Mouse (Mus musculus) intestine, embryonic 14.5 days (tissue): ENCODE results near the gene Cyp4b1. TPM values are rescaled to one million over a fixed set of nuclear protein-coding genes. Genes with fewer than 3 reads are reported as not detected.
"Not testable (repeated sequence)": the region's sequence is repeated elsewhere in the genome, so short reads cannot be mapped to it uniquely, and the experiment has no call there.

ENCODE experiments used
- ATAC-seq: fragments of 200-750 bp; cut with Nextera tagmentation; replicated peaks from 2 replicates; pipeline ENCODE4 v1.8.0; 2017; ENCODE audit warnings: low read depth, moderate number of reproducible peaks, moderate TSS enrichment, moderate library complexity; ENCODE audit not compliant: low FRiP score, low TSS enrichment
- DNase-seq: peaks from one replicate; pipeline ENCODE4 v3.0.0-alpha.2; 2018; ENCODE audit warnings: low spot score
- H3K27ac ChIP-seq: fragments of 300-500 bp; sonication (generic); 2 replicates; pipeline ENCODE4 v1.5.1; 2014; ENCODE audit warnings: low read depth, mild to moderate bottlenecking, control low read depth
- H3K27me3 ChIP-seq: fragments of 300-500 bp; sonication (generic); replicated peaks from 2 replicates; pipeline ENCODE4 v1.6.1; 2014; ENCODE audit warnings: low read length, control low read depth; ENCODE audit not compliant: control insufficient read depth, insufficient read depth
- H3K36me3 ChIP-seq: fragments of 300-500 bp; sonication (generic); 2 replicates; pipeline ENCODE4 v1.6.1; 2014; ENCODE audit warnings: low read length, control low read depth; ENCODE audit not compliant: control insufficient read depth, insufficient read depth
- H3K4me1 ChIP-seq: fragments of 300-500 bp; sonication (generic); replicated peaks from 2 replicates; pipeline ENCODE4 v1.6.1; 2014; ENCODE audit warnings: low read length, control low read depth, mixed read lengths; ENCODE audit not compliant: control insufficient read depth, insufficient read depth
- H3K4me2 ChIP-seq: fragments of 300-500 bp; sonication (generic); 2 replicates; pipeline ENCODE4 v1.6.1; 2014; ENCODE audit warnings: low read length
- H3K4me3 ChIP-seq: fragments of 300-500 bp; sonication (generic); 2 replicates; pipeline ENCODE4 v1.5.1; 2014; ENCODE audit warnings: low read depth, low read length, control low read depth, mixed read lengths
- H3K9ac ChIP-seq: fragments of 300-500 bp; sonication (generic); 2 replicates; pipeline ENCODE4 v1.6.1; 2014; ENCODE audit warnings: mild to moderate bottlenecking, low read length
- H3K9me3 ChIP-seq: fragments of 300-500 bp; sonication (generic); 2 replicates; pipeline ENCODE4 v1.6.1; 2016; ENCODE audit warnings: low read length, control low read depth; ENCODE audit not compliant: control insufficient read depth
- WGBS: fragments of 180-500 bp; shearing (Covaris S2); extraction: QIAGEN DNeasy Blood & Tissue Kit; methylation state at CpG from one replicate; pipeline ENCODE4 v1.1.7; 2014; 5-methylcytosine and 5-hydroxymethylcytosine counted together
- polyA plus RNA-seq: library from polyadenylated mRNA; unstranded; fragments of >200 nt; fragmentation: Nextera tagmentation; extraction: Ambion mirVana; gene quantifications from 2 replicates; pipeline ENCODE4 v1.2.1, GENCODE M21; 2014

Gene Cyp4b1
- polyA plus RNA-seq, 1 experiment from 2014 or later, result 2.6 TPM

- DNase-seq (no peak), ATAC-seq (no peak)
- no peak overlapping the region for H3K9ac ChIP-seq
- no peaks in the 10 kb centered on the region for H3K27me3 ChIP-seq
- H3K4me3 ChIP-seq, result no peak overlapping the region
- no peak overlapping the region for H3K4me2 ChIP-seq
- H3K9me3 ChIP-seq, result no peaks in the 10 kb centered on the region
- no peaks in the 10 kb centered on the region for H3K4me1 ChIP-seq
- 68% methylated on average over 2 of the region's 2 CpGs for WGBS
- no peak overlapping the region for H3K27ac ChIP-seq
- no peaks in the 10 kb centered on the region for H3K36me3 ChIP-seq
Observed at GRCm38 (mm10) chr4:115648752-115649151, 1.2 kb upstream of the Cyp4b1 start.

GRCm38 (mm10) chr4:115645371-115645770, 2.2 kb downstream of the Cyp4b1 start:
- ATAC-seq (no peak), DNase-seq (no peak)
- no peaks in the 10 kb centered on the region for H3K4me1 ChIP-seq
- no peaks in the 10 kb centered on the region for H3K27me3 ChIP-seq
- no peak overlapping the region for H3K9ac ChIP-seq
- H3K36me3 ChIP-seq, result no peaks in the 10 kb centered on the region
- no peaks in the 10 kb centered on the region for H3K9me3 ChIP-seq
- H3K4me3 ChIP-seq, result no peak overlapping the region
- no peak overlapping the region for H3K4me2 ChIP-seq
- H3K27ac ChIP-seq, result no peak overlapping the region

- 57% methylated on average over 5 of the region's 5 CpGs for WGBS
- Histone ChIP-seq H3K4me1 (no peaks in the 10 kb centered on the region), H3K4me2 (no peak overlapping the region), H3K27ac (no peak overlapping the region), H3K9me3 (no peaks in the 10 kb centered on the region), H3K27me3 (no peaks in the 10 kb centered on the region), H3K36me3 (no peaks in the 10 kb centered on the region), H3K9ac (no peak overlapping the region), H3K4me3 (no peak overlapping the region)
- no peak for ATAC-seq
- no peak for DNase-seq
Observed at GRCm38 (mm10) chr4:115642967-115643754, 4.4 kb downstream of the Cyp4b1 start.

- 89% methylated on average over 3 of the region's 3 CpGs for WGBS
- DNase-seq, result not testable (repeated sequence)
Observed at GRCm38 (mm10) chr4:115625560-115625959, 22.0 kb downstream of the Cyp4b1 start.

GRCm38 (mm10) chr4:115614005-115614404, 33.5 kb downstream of the Cyp4b1 start:
- ATAC-seq (no peak), DNase-seq (no peak)
- no peak overlapping the region for H3K9ac ChIP-seq
- no peak overlapping the region for H3K27ac ChIP-seq
- no peaks in the 10 kb centered on the region for H3K9me3 ChIP-seq
- H3K4me2 ChIP-seq, result no peak overlapping the region
- no peak overlapping the region for H3K4me3 ChIP-seq
- no peaks in the 10 kb centered on the region for H3K36me3 ChIP-seq
- no peaks in the 10 kb centered on the region for H3K4me1 ChIP-seq
- H3K27me3 ChIP-seq, result no peaks in the 10 kb centered on the region

More at GRCm38 (mm10) chr4:115625560-115625959, 22.0 kb downstream of the Cyp4b1 start:
- not testable (repeated sequence) for H3K27me3 ChIP-seq, ATAC-seq, H3K9me3 ChIP-seq, H3K4me1 ChIP-seq, H3K27ac ChIP-seq, H3K4me2 ChIP-seq, H3K36me3 ChIP-seq, H3K4me3 ChIP-seq, H3K9ac ChIP-seq

GRCm38 (mm10) chr4:115600611-115601010, 46.9 kb downstream of the Cyp4b1 start, which contains the start of gene Cyp4a32:
Cyp4a32 (plus strand) TSS chr4:115600969.
- H3K4me3 ChIP-seq, DNase-seq, H3K36me3 ChIP-seq, H3K4me2 ChIP-seq, H3K27me3 ChIP-seq, H3K9ac ChIP-seq, ATAC-seq, H3K27ac ChIP-seq, H3K4me1 ChIP-seq, H3K9me3 ChIP-seq: not testable (repeated sequence)
- 85% methylated on average over 8 of the region's 8 CpGs for WGBS

GRCm38 (mm10) chr4:115596824-115597336, 50.6 kb downstream of the Cyp4b1 start:
- H3K4me3 ChIP-seq, result no peak overlapping the region
- no peak for DNase-seq
- no peaks in the 10 kb centered on the region for H3K4me1 ChIP-seq
- ATAC-seq, result no peak
- no peaks in the 10 kb centered on the region for H3K9me3 ChIP-seq
- no peaks in the 10 kb centered on the region for H3K27me3 ChIP-seq
- no peak overlapping the region for H3K4me2 ChIP-seq
- H3K27ac ChIP-seq, result no peak overlapping the region
- 86% methylated on average over 2 of the region's 2 CpGs for WGBS
- H3K9ac ChIP-seq, result no peak overlapping the region
- H3K36me3 ChIP-seq, result no peaks in the 10 kb centered on the region

- no peak overlapping the region for H3K9ac ChIP-seq
- H3K4me2 ChIP-seq, result no peak overlapping the region
- no peaks in the 10 kb centered on the region for H3K36me3 ChIP-seq
- H3K27ac ChIP-seq, result no peak overlapping the region
- 92% methylated on average over 1 of the region's 1 CpGs for WGBS
- no peaks in the 10 kb centered on the region for H3K27me3 ChIP-seq
- no peak for DNase-seq
- no peak overlapping the region for H3K4me3 ChIP-seq
- ATAC-seq, result no peak
- no peaks in the 10 kb centered on the region for H3K9me3 ChIP-seq
- no peaks in the 10 kb centered on the region for H3K4me1 ChIP-seq
Observed at GRCm38 (mm10) chr4:115596357-115596756, 51.2 kb downstream of the Cyp4b1 start.

- DNase-seq (no peak), ATAC-seq (no peak)
- Histone ChIP-seq H3K4me2 (no peak overlapping the region), H3K36me3 (no peaks in the 10 kb centered on the region), H3K9ac (no peak overlapping the region), H3K4me3 (no peak overlapping the region), H3K27me3 (no peaks in the 10 kb centered on the region), H3K27ac (no peak overlapping the region), H3K9me3 (no peaks in the 10 kb centered on the region), H3K4me1 (no peaks in the 10 kb centered on the region)
Observed at GRCm38 (mm10) chr4:115583036-115583435, 64.5 kb downstream of the Cyp4b1 start.
